Mouse (Mus musculus) limb, embryonic 14.5 days (tissue): Measurements from ENCODE around the gene Bhlha15. TPM values are rescaled to one million over a fixed set of nuclear protein-coding genes. Genes with fewer than 3 reads are reported as not detected.

Source experiments
- ATAC-seq: fragments of 200-750 bp; cut with Nextera tagmentation; 2 replicates; pipeline ENCODE4 v1.8.0; 2017; ENCODE audit warnings: low read depth, moderate number of reproducible peaks, moderate TSS enrichment; ENCODE audit not compliant: low FRiP score
- DNase-seq: peaks from one replicate; pipeline ENCODE4 v3.0.0-alpha.2; 2015; ENCODE audit warnings: low spot score
- H3K27ac ChIP-seq: fragments of 300-500 bp; sonication (generic); replicated peaks from 2 replicates; pipeline ENCODE4 v1.5.1; 2014; ENCODE audit warnings: low read depth, mild to moderate bottlenecking, low read length, moderate library complexity, mixed read lengths
- H3K27me3 ChIP-seq: fragments of 300-500 bp; sonication (generic); 2 replicates; pipeline ENCODE4 v1.6.1; 2014; ENCODE audit warnings: low read length, mixed read lengths; ENCODE audit not compliant: control insufficient read depth, insufficient read depth
- H3K36me3 ChIP-seq: fragments of 300-500 bp; sonication (generic); 2 replicates; pipeline ENCODE4 v1.6.1; 2014; ENCODE audit warnings: mild to moderate bottlenecking, low read length, moderate library complexity, mixed read lengths; ENCODE audit not compliant: control insufficient read depth, insufficient read depth
- H3K4me1 ChIP-seq: fragments of 300-500 bp; sonication (generic); 2 replicates; pipeline ENCODE4 v1.6.1; 2014; ENCODE audit warnings: antibody characterized with exemption, low read length, mixed read lengths; ENCODE audit not compliant: control insufficient read depth, insufficient read depth
- H3K4me2 ChIP-seq: fragments of 300-500 bp; sonication (generic); replicated peaks from 2 replicates; pipeline ENCODE4 v1.6.1; 2014; ENCODE audit warnings: low read depth, mild to moderate bottlenecking, low read length, moderate library complexity; ENCODE audit not compliant: severe bottlenecking
- H3K4me3 ChIP-seq: fragments of 300-500 bp; sonication (generic); replicated peaks from 2 replicates; pipeline ENCODE4 v1.5.1; 2014; ENCODE audit warnings: low read length
- H3K9ac ChIP-seq: fragments of 300-500 bp; sonication (generic); 2 replicates; pipeline ENCODE4 v1.6.1; 2014; ENCODE audit warnings: mild to moderate bottlenecking, low read depth, low read length, moderate library complexity; ENCODE audit not compliant: severe bottlenecking
- H3K9me3 ChIP-seq: fragments of 300-500 bp; sonication (generic); 2 replicates; pipeline ENCODE4 v1.6.1; 2016; ENCODE audit warnings: low read length; ENCODE audit not compliant: control insufficient read depth
- POLR2A ChIP-seq: fragments of 200-500 bp; IDR thresholded peaks from 2 replicates; pipeline ENCODE4 v1.8.0; 2012; ENCODE audit warnings: inconsistent platforms, mild to moderate bottlenecking, moderate library complexity, borderline replicate concordance; ENCODE audit not compliant: insufficient read depth, insufficient read length; ENCODE audit errors: extremely low read depth
- WGBS: fragments of 180-500 bp; shearing (Covaris S2); extraction: QIAGEN DNeasy Blood & Tissue Kit; methylation state at CpG from one replicate; pipeline ENCODE4 v1.1.7; 2014; 5-methylcytosine and 5-hydroxymethylcytosine counted together
- polyA plus RNA-seq, 2 experiments: library from polyadenylated mRNA; depleted of rRNA in 1 of 2; stranded (reverse) in 1 of 2; unstranded in 1 of 2; fragments of >200 nt; fragmentation: Nextera tagmentation in 1 of 2; extraction: Ambion mirVana in 1 of 2; gene quantifications; 2 replicates each; pipeline versions ENCODE4 v1.2.1 to v1.2.3; 2012 to 2014

Gene Bhlha15
- polyA plus RNA-seq, 2 experiments: 0.22 to 0.23 TPM

GRCm38 (mm10) chr5:144230216-144230615, 40.1 kb downstream of the Bhlha15 start:
- no peak for TF ChIP-seq POLR2A
- Histone ChIP-seq H3K27ac (no peak overlapping the region), H3K36me3 (no peaks in the 10 kb centered on the region), H3K9me3 (no peaks in the 10 kb centered on the region), H3K4me1 (no peaks in the 10 kb centered on the region), H3K27me3 (no peaks in the 10 kb centered on the region), H3K4me2 (no peak overlapping the region), H3K9ac (no peak overlapping the region), H3K4me3 (no peak overlapping the region)
- WGBS: 87% methylated on average over 7 of the region's 7 CpGs
- ATAC-seq: no peak
- DNase-seq: no peak

GRCm38 (mm10) chr5:144231410-144231809, 41.3 kb downstream of the Bhlha15 start:
- no peaks in the 10 kb centered on the region for H3K27me3 ChIP-seq
- no peak overlapping the region for H3K27ac ChIP-seq
- H3K4me2 ChIP-seq: no peak overlapping the region
- no peaks in the 10 kb centered on the region for H3K36me3 ChIP-seq
- H3K4me3 ChIP-seq: no peak overlapping the region
- no peak for ATAC-seq
- no peaks in the 10 kb centered on the region for H3K9me3 ChIP-seq
- TF ChIP-seq POLR2A: no peak
- WGBS: 82% methylated on average over 1 of the region's 1 CpGs
- no peaks in the 10 kb centered on the region for H3K4me1 ChIP-seq
- H3K9ac ChIP-seq: no peak overlapping the region
- no peak for DNase-seq

GRCm38 (mm10) chr5:144232531-144232930, 42.4 kb downstream of the Bhlha15 start:
- DNase-seq (no peak), ATAC-seq (no peak)
- no peaks in the 10 kb centered on the region for H3K27me3 ChIP-seq
- 85% methylated on average over 5 of the region's 5 CpGs for WGBS
- H3K4me1 ChIP-seq: no peaks in the 10 kb centered on the region
- no peaks in the 10 kb centered on the region for H3K9me3 ChIP-seq
- no peak overlapping the region for H3K9ac ChIP-seq
- no peaks in the 10 kb centered on the region for H3K36me3 ChIP-seq
- H3K4me2 ChIP-seq: no peak overlapping the region
- no peak overlapping the region for H3K4me3 ChIP-seq
- no peak for TF ChIP-seq POLR2A
- H3K27ac ChIP-seq: no peak overlapping the region

GRCm38 (mm10) chr5:144234222-144234621, 44.1 kb downstream of the Bhlha15 start:
- Histone ChIP-seq H3K4me1 (no peaks in the 10 kb centered on the region), H3K27me3 (no peaks in the 10 kb centered on the region), H3K36me3 (no peaks in the 10 kb centered on the region), H3K4me3 (no peak overlapping the region), H3K9ac (no peak overlapping the region), H3K4me2 (no peak overlapping the region), H3K27ac (no peak overlapping the region), H3K9me3 (no peaks in the 10 kb centered on the region)
- WGBS: 70% methylated on average over 6 of the region's 6 CpGs
- no peak for TF ChIP-seq POLR2A
- DNase-seq: no peak
- no peak for ATAC-seq

GRCm38 (mm10) chr5:144234714-144235113, 44.6 kb downstream of the Bhlha15 start:
- DNase-seq (no peak), ATAC-seq (no peak)
- Histone ChIP-seq H3K9ac (no peak overlapping the region), H3K27ac (no peak overlapping the region), H3K9me3 (no peaks in the 10 kb centered on the region), H3K27me3 (no peaks in the 10 kb centered on the region), H3K36me3 (no peaks in the 10 kb centered on the region), H3K4me1 (no peaks in the 10 kb centered on the region), H3K4me3 (no peak overlapping the region), H3K4me2 (no peak overlapping the region)
- 85% methylated on average over 7 of the region's 7 CpGs for WGBS
- no peak for TF ChIP-seq POLR2A

- ATAC-seq: no peak
- WGBS: 58% methylated on average over 1 of the region's 1 CpGs
- H3K36me3 ChIP-seq: no peaks in the 10 kb centered on the region
Observed at GRCm38 (mm10) chr5:144238969-144239368, 48.9 kb downstream of the Bhlha15 start.

More at GRCm38 (mm10) chr5:144238969-144239368, 48.9 kb downstream of the Bhlha15 start:
- no peaks in the 10 kb centered on the region for H3K4me1 ChIP-seq
- H3K27me3 ChIP-seq: no peaks in the 10 kb centered on the region
- H3K4me2 ChIP-seq: no peak overlapping the region
- H3K9ac ChIP-seq: no peak overlapping the region
- H3K27ac ChIP-seq: no peak overlapping the region
- no peak for DNase-seq
- no peaks in the 10 kb centered on the region for H3K9me3 ChIP-seq
- H3K4me3 ChIP-seq: no peak overlapping the region
- TF ChIP-seq POLR2A: no peak

Other genes with a start within 250 kb of the Bhlha15 start
- 39.9 and 48.2 TPM in 2 replicates for gene Ccz1, start 175.4 kb upstream of the Bhlha15 start, polyA plus RNA-seq (2012; rRNA removed)
- 72.7 and 77.1 TPM in 2 replicates for gene Ccz1, start 175.4 kb upstream of the Bhlha15 start, polyA plus RNA-seq (2014; fragmentation: Nextera tagmentation; extraction: Ambion mirVana)
- gene Ocm, start 163.6 kb upstream of the Bhlha15 start, polyA plus RNA-seq (2012; rRNA removed): not detected in 2 replicates
- gene Ocm, start 163.6 kb upstream of the Bhlha15 start, polyA plus RNA-seq (2014; fragmentation: Nextera tagmentation; extraction: Ambion mirVana): not detected in 2 replicates
- gene Lmtk2, start 89.8 kb upstream of the Bhlha15 start, polyA plus RNA-seq (2012; rRNA removed): 8.2 and 10.1 TPM in 2 replicates
- gene Lmtk2, start 89.8 kb upstream of the Bhlha15 start, polyA plus RNA-seq (2014; fragmentation: Nextera tagmentation; extraction: Ambion mirVana): 3.6 and 4.3 TPM in 2 replicates
- 34.7 and 39.7 TPM in 2 replicates for gene Tecpr1, start 33.3 kb downstream of the Bhlha15 start, polyA plus RNA-seq (2012; rRNA removed)
- 18.6 and 21.2 TPM in 2 replicates for gene Tecpr1, start 33.3 kb downstream of the Bhlha15 start, polyA plus RNA-seq (2014; fragmentation: Nextera tagmentation; extraction: Ambion mirVana)
- gene Bri3, start 54.2 kb downstream of the Bhlha15 start, polyA plus RNA-seq (2012; rRNA removed): 90.6 and 107 TPM in 2 replicates
- 119 and 131 TPM in 2 replicates for gene Bri3, start 54.2 kb downstream of the Bhlha15 start, polyA plus RNA-seq (2014; fragmentation: Nextera tagmentation; extraction: Ambion mirVana)
- 6.9 and 7.4 TPM in 2 replicates for gene Baiap2l1, start 167.8 kb downstream of the Bhlha15 start, polyA plus RNA-seq (2012; rRNA removed)
- gene Baiap2l1, start 167.8 kb downstream of the Bhlha15 start, polyA plus RNA-seq (2014; fragmentation: Nextera tagmentation; extraction: Ambion mirVana): 9.2 and 9.6 TPM in 2 replicates